Mouse (Mus musculus) bone marrow, adult 2 months (tissue): ENCODE measurements around the gene Tomm40. TPM values are rescaled to one million over a fixed set of nuclear protein-coding genes. Genes with fewer than 3 reads are reported as not detected.
A peak's percentile ranks its signal among the peaks of the same experiment; 100 is the strongest.
"Not testable (repeated sequence)": the region's sequence is repeated elsewhere in the genome, so short reads cannot be mapped to it uniquely, and the experiment has no call there.

ENCODE experiments used
- H3K27ac ChIP-seq: fragments of 200-500 bp; 2 replicates; pipeline ENCODE4 v1.5.1; 2012; ENCODE audit warnings: low read depth, mild to moderate bottlenecking, control low read depth, inconsistent platforms, low read length; ENCODE audit not compliant: control insufficient read depth, poor library complexity, insufficient read depth
- H3K4me1 ChIP-seq: fragments of 200-500 bp; 2 replicates; pipeline ENCODE4 v1.6.1; 2011; ENCODE audit warnings: low read length; ENCODE audit not compliant: control insufficient read depth, insufficient read depth
- H3K4me3 ChIP-seq: fragments of 200-500 bp; replicated peaks from 2 replicates; pipeline ENCODE3; 2011; ENCODE audit warnings: mild to moderate bottlenecking, low read depth, low read length, control low read depth; ENCODE audit not compliant: control insufficient read depth
- CTCF ChIP-seq: fragments of 200-500 bp; IDR thresholded peaks from 2 replicates; pipeline ENCODE4 v1.5.1; 2011; ENCODE audit warnings: low read length, control low read depth; ENCODE audit not compliant: control insufficient read depth, insufficient read depth
- POLR2A ChIP-seq: fragments of 200-500 bp; IDR thresholded peaks from 2 replicates; pipeline ENCODE4 v1.6.1; 2011; ENCODE audit warnings: low read depth, mild to moderate bottlenecking, control low read depth, low read length, borderline replicate concordance; ENCODE audit not compliant: control insufficient read depth
- WGBS: fragments of 180-500 bp; shearing (Covaris S2); methylation state at CpG from one replicate; pipeline ENCODE4 v1.1.7; 2018; 5-methylcytosine and 5-hydroxymethylcytosine counted together
- polyA plus RNA-seq: library from polyadenylated mRNA; stranded (reverse); fragments of >200 nt; gene quantifications from 2 replicates; pipeline ENCODE4 v1.2.4, GENCODE M21; 2011; ENCODE audit warnings: low replicate concordance; ENCODE audit not compliant: missing spikeins, insufficient read depth, insufficient read length

The Tomm40 gene
- polyA plus RNA-seq, 1 experiment: 19.3 TPM

GRCm38 (mm10) chr7:19691434-19691833, 23.8 kb downstream of the Tomm40 start:
- no peak for TF ChIP-seq POLR2A
- TF ChIP-seq CTCF: no peak
- Histone ChIP-seq H3K4me3 (no peak overlapping the region), H3K27ac (no peak overlapping the region), H3K4me1 (peaks cover 5% of the 10 kb centered on the region)
- 88% methylated on average over 6 of the region's 6 CpGs for WGBS

GRCm38 (mm10) chr7:19690845-19691244, 24.4 kb downstream of the Tomm40 start:
- H3K4me1 ChIP-seq: peaks cover 5% of the 10 kb centered on the region
- 71% methylated on average over 4 of the region's 4 CpGs for WGBS
- TF ChIP-seq POLR2A: no peak
- no peak for TF ChIP-seq CTCF
- H3K27ac ChIP-seq: no peak overlapping the region
- H3K4me3 ChIP-seq: no peak overlapping the region

- Histone ChIP-seq H3K4me1 (peaks cover 6% of the 10 kb centered on the region), H3K27ac (no peak overlapping the region), H3K4me3 (no peak overlapping the region)
- WGBS: 83% methylated on average over 2 of the region's 2 CpGs
- TF ChIP-seq CTCF (no peak), POLR2A (no peak)
These were observed 26.6 kb downstream of the Tomm40 start for GRCm38 (mm10) chr7:19688611-19689010.

GRCm38 (mm10) chr7:19688101-19688500, 27.1 kb downstream of the Tomm40 start:
- H3K27ac ChIP-seq: no peak overlapping the region
- WGBS: 90% methylated on average over 10 of the region's 10 CpGs
- H3K4me3 ChIP-seq: no peak overlapping the region
- peaks cover 6% of the 10 kb centered on the region for H3K4me1 ChIP-seq
- TF ChIP-seq CTCF (no peak), POLR2A (no peak)

- not testable (repeated sequence) for H3K27ac ChIP-seq, H3K4me1 ChIP-seq
- 43% methylated on average over 8 of the region's 8 CpGs for WGBS
These were observed 28.2 kb downstream of the Tomm40 start for GRCm38 (mm10) chr7:19686927-19687583.

GRCm38 (mm10) chr7:19686521-19686920, 28.7 kb downstream of the Tomm40 start:
- TF ChIP-seq CTCF: no peak
- TF ChIP-seq POLR2A: no peak
- WGBS: 71% methylated on average over 6 of the region's 6 CpGs
- peaks cover 3% of the 10 kb centered on the region; the same call in 1 of the 2 replicates for H3K4me1 ChIP-seq
- no peak overlapping the region for H3K27ac ChIP-seq
- no peak overlapping the region for H3K4me3 ChIP-seq

More at GRCm38 (mm10) chr7:19686927-19687583, 28.2 kb downstream of the Tomm40 start:
- not testable (repeated sequence) for H3K4me3 ChIP-seq

- 0 out of 2 replicates have a peak overlapping the region, but pooled peaks have one; percentile 0 for H3K27ac ChIP-seq
- WGBS: 67% methylated on average over 4 of the region's 4 CpGs
- H3K4me3 ChIP-seq: no peak overlapping the region
- TF ChIP-seq CTCF (no peak), POLR2A (no peak)
- H3K4me1 ChIP-seq: peaks cover 3% of the 10 kb centered on the region; the same call in 1 of the 2 replicates
These were observed 29.9 kb downstream of the Tomm40 start for GRCm38 (mm10) chr7:19685374-19685773.

- Histone ChIP-seq H3K4me3 (no peak overlapping the region), H3K27ac (peak overlapping the region; percentile 50), H3K4me1 (peaks cover 3% of the 10 kb centered on the region; the same call in 1 of the 2 replicates)
- WGBS: 38% methylated on average over 6 of the region's 6 CpGs
- TF ChIP-seq POLR2A: no peak
- TF ChIP-seq CTCF: no peak
These were observed 31.5 kb downstream of the Tomm40 start for GRCm38 (mm10) chr7:19683771-19684201.
